Mouse (Mus musculus): ENCODE data around the gene Zswim8. TPM values are rescaled to one million over a fixed set of nuclear protein-coding genes. Genes with fewer than 3 reads are reported as not detected.
A peak's percentile ranks its signal among the peaks of the same experiment; 100 is the strongest.

Zswim8 gene
- polyA plus RNA-seq, 1 experiment from 2014 or later: 52.8 TPM

GRCm38 (mm10) chr14:20749494-20750051, 42.2 kb downstream of the Zswim8 start:
- H3K36me3 ChIP-seq (ENCODE audit: control insufficient read depth, insufficient read depth, low read length): peaks cover 9% of the 10 kb centered on the region; the same call in 1 of the 2 replicates
- H3K9me3 ChIP-seq (ENCODE audit: control insufficient read depth, low read length): no peaks in the 10 kb centered on the region
- no peaks in the 10 kb centered on the region for H3K27me3 ChIP-seq (ENCODE audit: control insufficient read depth, insufficient read depth, low read length)
- ATAC-seq (ENCODE audit: low read depth): no peak
- H3K4me2 ChIP-seq (ENCODE audit: low read depth, low read length): no peak overlapping the region
- no peak overlapping the region for H3K9ac ChIP-seq (replicated peaks; ENCODE audit: low read depth, low read length)
- no peak overlapping the region for H3K27ac ChIP-seq (ENCODE audit: low read depth, low read length)
- 91% methylated on average over 4 of the region's 4 CpGs for WGBS
- H3K4me1 ChIP-seq (ENCODE audit: control insufficient read depth, insufficient read depth, low read length): no peaks in the 10 kb centered on the region
- H3K4me3 ChIP-seq (ENCODE audit: low read depth, low read length): no peak overlapping the region

- H3K36me3 ChIP-seq (ENCODE audit: control insufficient read depth, insufficient read depth, low read length): peaks cover 11% of the 10 kb centered on the region; the same call in 1 of the 2 replicates
- no peak for ATAC-seq (ENCODE audit: low read depth)
- no peak overlapping the region for H3K27ac ChIP-seq (ENCODE audit: low read depth, low read length)
- H3K4me2 ChIP-seq (ENCODE audit: low read depth, low read length): no peak overlapping the region
- no peaks in the 10 kb centered on the region for H3K9me3 ChIP-seq (ENCODE audit: control insufficient read depth, low read length)
- WGBS: 83% methylated on average over 5 of the region's 5 CpGs
- H3K4me3 ChIP-seq (ENCODE audit: low read depth, low read length): no peak overlapping the region
- H3K27me3 ChIP-seq (ENCODE audit: control insufficient read depth, insufficient read depth, low read length): no peaks in the 10 kb centered on the region
- no peak overlapping the region for H3K9ac ChIP-seq (replicated peaks; ENCODE audit: low read depth, low read length)
- H3K4me1 ChIP-seq (ENCODE audit: control insufficient read depth, insufficient read depth, low read length): no peaks in the 10 kb centered on the region
These were observed 43.2 kb downstream of the Zswim8 start for GRCm38 (mm10) chr14:20750503-20750902.

GRCm38 (mm10) chr14:20753792-20754191, 46.4 kb downstream of the Zswim8 start:
- Histone ChIP-seq H3K4me1 (ENCODE audit: control insufficient read depth, insufficient read depth, low read length) (no peaks in the 10 kb centered on the region), H3K9me3 (ENCODE audit: control insufficient read depth, low read length) (no peaks in the 10 kb centered on the region), H3K4me2 (ENCODE audit: low read depth, low read length) (no peak overlapping the region), H3K27me3 (ENCODE audit: control insufficient read depth, insufficient read depth, low read length) (no peaks in the 10 kb centered on the region), H3K27ac (ENCODE audit: low read depth, low read length) (no peak overlapping the region), H3K36me3 (ENCODE audit: control insufficient read depth, insufficient read depth, low read length) (peaks cover 26% of the 10 kb centered on the region), H3K4me3 (ENCODE audit: low read depth, low read length) (no peak overlapping the region), H3K9ac (replicated peaks; ENCODE audit: low read depth, low read length) (no peak overlapping the region)
- 83% methylated on average over 3 of the region's 3 CpGs for WGBS
- ATAC-seq (ENCODE audit: low read depth): no peak

GRCm38 (mm10) chr14:20757370-20757907, 50.1 kb downstream of the Zswim8 start:
- WGBS: 92% methylated on average over 22 of the region's 22 CpGs
- H3K27me3 ChIP-seq (ENCODE audit: control insufficient read depth, insufficient read depth, low read length): no peaks in the 10 kb centered on the region
- no peaks in the 10 kb centered on the region for H3K4me1 ChIP-seq (ENCODE audit: control insufficient read depth, insufficient read depth, low read length)
- no peaks in the 10 kb centered on the region for H3K9me3 ChIP-seq (ENCODE audit: control insufficient read depth, low read length)
- peaks cover 47% of the 10 kb centered on the region for H3K36me3 ChIP-seq (ENCODE audit: control insufficient read depth, insufficient read depth, low read length)
- no peak overlapping the region for H3K4me3 ChIP-seq (ENCODE audit: low read depth, low read length)
- no peak overlapping the region for H3K27ac ChIP-seq (ENCODE audit: low read depth, low read length)
- ATAC-seq (ENCODE audit: low read depth): no peak
- no peak overlapping the region for H3K9ac ChIP-seq (replicated peaks; ENCODE audit: low read depth, low read length)
- no peak overlapping the region for H3K4me2 ChIP-seq (ENCODE audit: low read depth, low read length)

GRCm38 (mm10) chr14:20758768-20759435, 51.5 kb downstream of the Zswim8 start:
- Histone ChIP-seq H3K4me1 (ENCODE audit: control insufficient read depth, insufficient read depth, low read length) (no peaks in the 10 kb centered on the region), H3K27ac (ENCODE audit: low read depth, low read length) (no peak overlapping the region), H3K9ac (replicated peaks; ENCODE audit: low read depth, low read length) (no peak overlapping the region), H3K27me3 (ENCODE audit: control insufficient read depth, insufficient read depth, low read length) (no peaks in the 10 kb centered on the region), H3K9me3 (ENCODE audit: control insufficient read depth, low read length) (no peaks in the 10 kb centered on the region), H3K4me2 (ENCODE audit: low read depth, low read length) (no peak overlapping the region), H3K36me3 (ENCODE audit: control insufficient read depth, insufficient read depth, low read length) (peaks cover 61% of the 10 kb centered on the region), H3K4me3 (ENCODE audit: low read depth, low read length) (no peak overlapping the region)
- ATAC-seq (ENCODE audit: low read depth): no peak
- 86% methylated on average over 8 of the region's 8 CpGs for WGBS

DNA sequence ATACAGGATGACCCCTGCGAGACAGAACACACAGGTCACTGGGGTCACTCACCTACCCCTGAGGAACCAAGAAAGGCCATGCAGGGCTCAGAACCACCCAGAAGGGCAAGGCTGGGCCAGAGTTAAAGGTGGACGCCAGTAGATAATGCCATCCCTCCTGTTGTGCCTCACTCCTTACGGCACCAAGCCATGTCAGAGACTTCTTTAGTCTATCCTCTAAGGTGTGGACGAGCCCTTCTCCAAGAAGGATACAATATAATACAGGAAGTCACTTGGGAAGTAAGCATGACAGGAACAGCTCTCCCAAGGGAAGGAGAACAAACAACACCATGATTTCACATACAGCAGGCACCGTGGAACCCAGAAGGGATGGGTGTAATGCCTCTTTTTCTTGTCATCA, 57.6 kb downstream of the Zswim8 start:
- no peak for ATAC-seq (ENCODE audit: low read depth)
- WGBS: 91% methylated on average over 5 of the region's 5 CpGs
- peaks cover 52% of the 10 kb centered on the region for H3K36me3 ChIP-seq (ENCODE audit: control insufficient read depth, insufficient read depth, low read length)

DNA sequence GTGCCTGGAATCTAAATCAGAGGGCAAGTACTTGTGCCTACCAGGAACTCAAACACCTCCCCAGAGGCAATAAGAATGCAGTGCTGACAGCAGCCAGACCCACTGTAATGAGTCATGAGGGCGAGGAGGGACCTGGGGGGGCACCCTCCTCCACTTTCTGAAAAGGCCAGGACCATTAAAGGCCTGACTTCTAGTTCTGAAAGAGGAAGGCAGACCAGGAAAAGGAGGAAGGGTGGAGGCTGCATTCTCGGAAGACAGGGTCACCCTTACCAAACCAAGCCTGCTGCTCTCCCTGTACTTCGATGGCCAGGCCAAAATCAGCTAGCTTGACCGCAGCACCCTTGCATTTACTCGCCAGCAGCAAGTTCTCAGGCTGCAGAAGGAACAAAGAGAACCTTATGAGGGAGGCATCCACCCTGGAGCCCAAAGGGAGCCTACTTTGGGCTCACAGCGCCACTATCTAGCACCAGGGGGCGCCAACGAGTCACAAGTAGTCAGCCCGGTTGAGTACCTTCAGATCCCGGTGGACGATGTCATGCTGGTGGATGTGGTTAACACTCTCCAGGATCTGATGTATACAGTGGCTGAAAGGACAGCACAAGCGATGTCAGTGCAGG, 58.4 kb downstream of the Zswim8 start:
- H3K4me3 ChIP-seq (ENCODE audit: low read depth, low read length): no peak overlapping the region
- H3K27ac ChIP-seq (ENCODE audit: low read depth, low read length): no peak overlapping the region
- H3K27me3 ChIP-seq (ENCODE audit: control insufficient read depth, insufficient read depth, low read length): no peaks in the 10 kb centered on the region
- no peak overlapping the region for H3K9ac ChIP-seq (replicated peaks; ENCODE audit: low read depth, low read length)
- no peaks in the 10 kb centered on the region for H3K9me3 ChIP-seq (ENCODE audit: control insufficient read depth, low read length)
- H3K4me1 ChIP-seq (ENCODE audit: control insufficient read depth, insufficient read depth, low read length): no peaks in the 10 kb centered on the region
- H3K36me3 ChIP-seq (ENCODE audit: control insufficient read depth, insufficient read depth, low read length): peaks cover 44% of the 10 kb centered on the region
- WGBS: 26% methylated on average over 12 of the region's 12 CpGs
- no peak overlapping the region for H3K4me2 ChIP-seq (ENCODE audit: low read depth, low read length)
- peak; percentile 80; the same call in 1 of the 2 replicates for ATAC-seq (ENCODE audit: low read depth)

More for the DNA sequence above, 57.6 kb downstream of the Zswim8 start:
- no peak overlapping the region for H3K27ac ChIP-seq (ENCODE audit: low read depth, low read length)
- H3K9ac ChIP-seq (replicated peaks; ENCODE audit: low read depth, low read length): no peak overlapping the region
- H3K4me3 ChIP-seq (ENCODE audit: low read depth, low read length): no peak overlapping the region
- H3K9me3 ChIP-seq (ENCODE audit: control insufficient read depth, low read length): no peaks in the 10 kb centered on the region
- H3K27me3 ChIP-seq (ENCODE audit: control insufficient read depth, insufficient read depth, low read length): no peaks in the 10 kb centered on the region
- H3K4me1 ChIP-seq (ENCODE audit: control insufficient read depth, insufficient read depth, low read length): no peaks in the 10 kb centered on the region
- H3K4me2 ChIP-seq (ENCODE audit: low read depth, low read length): no peak overlapping the region

DNA sequence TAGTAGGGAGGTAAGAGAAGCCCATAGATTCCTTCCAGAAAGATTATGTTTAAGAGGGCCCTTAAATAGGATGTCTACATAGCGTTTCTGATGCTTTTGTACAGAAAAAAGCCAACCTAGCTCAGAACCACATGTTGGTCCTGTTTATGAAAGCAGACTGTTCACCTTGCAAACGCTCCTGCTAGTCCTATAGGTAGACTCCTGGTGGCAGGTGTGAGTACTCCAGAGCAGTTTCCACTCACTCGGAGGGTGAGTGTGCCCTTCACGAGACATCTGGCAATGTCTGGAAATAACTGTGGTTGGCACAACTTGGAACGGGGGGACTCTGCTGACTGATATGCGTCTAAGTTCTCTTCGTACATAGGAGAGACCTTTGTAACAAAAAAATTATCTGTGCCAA, 60.6 kb downstream of the Zswim8 start:
- Histone ChIP-seq H3K4me3 (ENCODE audit: low read depth, low read length) (no peak overlapping the region), H3K27me3 (ENCODE audit: control insufficient read depth, insufficient read depth, low read length) (no peaks in the 10 kb centered on the region), H3K4me2 (ENCODE audit: low read depth, low read length) (no peak overlapping the region), H3K4me1 (ENCODE audit: control insufficient read depth, insufficient read depth, low read length) (no peaks in the 10 kb centered on the region), H3K36me3 (ENCODE audit: control insufficient read depth, insufficient read depth, low read length) (peaks cover 37% of the 10 kb centered on the region), H3K9me3 (ENCODE audit: control insufficient read depth, low read length) (no peaks in the 10 kb centered on the region), H3K27ac (ENCODE audit: low read depth, low read length) (no peak overlapping the region), H3K9ac (replicated peaks; ENCODE audit: low read depth, low read length) (no peak overlapping the region)
- whole genome bisulfite sequencing: 96% methylated on average over 7 of the region's 7 CpGs
- ATAC-seq (ENCODE audit: low read depth): no peak

GRCm38 (mm10) chr14:20768581-20768980, 61.2 kb downstream of the Zswim8 start:
- Histone ChIP-seq H3K4me1 (ENCODE audit: control insufficient read depth, insufficient read depth, low read length) (no peaks in the 10 kb centered on the region), H3K4me2 (ENCODE audit: low read depth, low read length) (no peak overlapping the region), H3K4me3 (ENCODE audit: low read depth, low read length) (no peak overlapping the region), H3K9me3 (ENCODE audit: control insufficient read depth, low read length) (no peaks in the 10 kb centered on the region), H3K27me3 (ENCODE audit: control insufficient read depth, insufficient read depth, low read length) (no peaks in the 10 kb centered on the region), H3K9ac (replicated peaks; ENCODE audit: low read depth, low read length) (no peak overlapping the region), H3K27ac (ENCODE audit: low read depth, low read length) (no peak overlapping the region), H3K36me3 (ENCODE audit: control insufficient read depth, insufficient read depth, low read length) (peaks cover 31% of the 10 kb centered on the region)
- ATAC-seq (ENCODE audit: low read depth): no peak
- WGBS: 80% methylated on average over 5 of the region's 5 CpGs

All from neural tube, embryonic 14.5 days (tissue).